Mouse (Mus musculus) lung, postnatal 0 days (tissue): Measurements from ENCODE around the gene Zfr.

ENCODE experiments used
- CTCF ChIP-seq: IDR thresholded peaks from 2 replicates; pipeline ENCODE4 v1.5.1; 2016; ENCODE audit warnings: antibody characterized with exemption, mild to moderate bottlenecking
- EP300 ChIP-seq: IDR thresholded peaks from 2 replicates; pipeline ENCODE4 v1.6.1; 2016; ENCODE audit warnings: antibody characterized with exemption, mild to moderate bottlenecking, control low read depth

DNA sequence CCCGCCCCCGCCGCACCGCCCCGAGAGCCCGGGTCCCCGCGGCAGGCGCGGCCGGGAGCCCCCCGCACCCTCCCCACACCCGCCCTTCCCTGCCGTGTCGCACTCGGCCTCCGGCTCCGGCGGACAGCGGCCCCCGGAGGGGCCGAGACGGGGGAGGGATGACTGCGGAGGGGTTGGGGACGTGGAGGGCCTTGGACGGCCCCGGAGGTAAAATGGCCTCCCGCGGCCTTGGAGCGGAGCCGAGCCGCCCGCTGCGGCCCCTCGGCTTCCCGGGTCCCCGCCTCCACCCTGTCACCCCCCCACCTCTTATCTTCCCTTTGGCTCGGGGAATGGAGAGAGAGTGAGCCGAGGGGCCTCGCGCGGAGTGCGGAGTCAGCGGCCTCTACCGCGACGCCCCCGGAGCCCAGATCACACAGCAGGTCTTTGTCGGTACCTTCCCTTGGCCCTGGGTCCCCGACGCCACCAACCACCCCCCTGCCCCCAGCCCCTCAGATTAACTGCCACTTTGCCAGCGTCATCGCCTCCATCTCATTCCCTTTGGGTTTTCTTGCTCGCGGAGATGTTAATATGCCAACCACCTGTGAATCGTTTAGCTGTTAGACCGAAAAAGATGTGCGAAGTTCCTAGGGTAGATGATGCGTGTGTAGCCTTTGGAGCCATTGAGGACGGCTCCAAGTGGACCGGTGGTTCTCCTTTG lies 949 bp downstream of the Zfr start:
- TF ChIP-seq EP300, result no peak
- no peak for TF ChIP-seq CTCF
